Mouse (Mus musculus) heart, adult 8-10 months (tissue): ENCODE results near the gene Aplf. TPM values are rescaled to one million over a fixed set of nuclear protein-coding genes. Genes with fewer than 3 reads are reported as not detected.
A peak's percentile ranks its signal among the peaks of the same experiment; 100 is the strongest.

ENCODE experiments used
- DNase-seq: peaks from one replicate; pipeline ENCODE4 v3.0.0; 2022; ENCODE audit warnings: low spot score
- total RNA-seq, 4 experiments: library from RNA; stranded (reverse); gene quantifications; 2 replicates each; pipeline ENCODE4 v1.2.4; 2022

Aplf gene
- 1 to 10 TPM; 2.2 to 3.0 (median 2.7) TPM for total RNA-seq

GRCm38 (mm10) chr6:87671771-87672517 is at the start of gene Aplf:
Aplf (minus strand) TSS chr6:87672193.
- peak; percentile 94 for DNase-seq

GRCm38 (mm10) chr6:87714091-87714490 is 42.1 kb upstream of the Aplf start:
- DNase-seq = no peak

GRCm38 (mm10) chr6:87712311-87712710 is 40.3 kb upstream of the Aplf start:
- DNase-seq = no peak

- no peak for DNase-seq
These were observed 34.3 kb upstream of the Aplf start for GRCm38 (mm10) chr6:87706246-87706645.

GRCm38 (mm10) chr6:87696544-87696943 is 24.6 kb upstream of the Aplf start:
- DNase-seq = no peak

- DNase-seq = no peak
These were observed 24.0 kb upstream of the Aplf start for GRCm38 (mm10) chr6:87695947-87696346.

- DNase-seq = no peak
These were observed 8.4 kb upstream of the Aplf start for GRCm38 (mm10) chr6:87680418-87680817.

- DNase-seq = no peak
These were observed 668 bp upstream of the Aplf start for GRCm38 (mm10) chr6:87672661-87673060.

GRCm38 (mm10) chr6:87671353-87671752 is 640 bp downstream of the Aplf start:
- no peak for DNase-seq

- DNase-seq = peak; percentile 65
These were observed 2.0 kb downstream of the Aplf start for GRCm38 (mm10) chr6:87669894-87670588.

GRCm38 (mm10) chr6:87668733-87669132 is 3.3 kb downstream of the Aplf start:
- DNase-seq = no peak

GRCm38 (mm10) chr6:87667804-87668203 is 4.2 kb downstream of the Aplf start:
- no peak for DNase-seq

GRCm38 (mm10) chr6:87663445-87663844 is 8.5 kb downstream of the Aplf start:
- no peak for DNase-seq

GRCm38 (mm10) chr6:87662197-87662596 is 9.8 kb downstream of the Aplf start:
- no peak for DNase-seq

GRCm38 (mm10) chr6:87661707-87662106 is 10.3 kb downstream of the Aplf start:
- DNase-seq = no peak

GRCm38 (mm10) chr6:87658816-87659215 is 13.2 kb downstream of the Aplf start:
- DNase-seq = no peak

- no peak for DNase-seq
These were observed 17.9 kb downstream of the Aplf start for GRCm38 (mm10) chr6:87653904-87654638.

GRCm38 (mm10) chr6:87653478-87653877 is 18.5 kb downstream of the Aplf start:
- DNase-seq = no peak

- no peak for DNase-seq
These were observed 19.3 kb downstream of the Aplf start for GRCm38 (mm10) chr6:87652670-87653069.

- DNase-seq = no peak
These were observed 20.2 kb downstream of the Aplf start for GRCm38 (mm10) chr6:87651787-87652186.

- DNase-seq = no peak
These were observed 33.8 kb downstream of the Aplf start for GRCm38 (mm10) chr6:87638134-87638660.

- DNase-seq = no peak
These were observed 39.8 kb downstream of the Aplf start for GRCm38 (mm10) chr6:87632176-87632575.
